Mouse (Mus musculus) ES-E14 (cell line): ENCODE results near the gene Itga2b. TPM values are rescaled to one million over a fixed set of nuclear protein-coding genes. Genes with fewer than 3 reads are reported as not detected.

Experiments used
- DNase-seq: peaks from one replicate; pipeline ENCODE4 v3.0.0-alpha.2; 2013; ENCODE audit warnings: low read depth, low spot score
- H3K27ac ChIP-seq: 2 replicates; pipeline ENCODE4 v1.5.1; 2012; ENCODE audit warnings: low read depth, mild to moderate bottlenecking, low read length, moderate library complexity, mixed read lengths; ENCODE audit not compliant: poor library complexity, insufficient read depth, severe bottlenecking
- H3K36me3 ChIP-seq: 2 replicates; pipeline ENCODE4 v1.6.1; 2012; ENCODE audit warnings: mild to moderate bottlenecking, low read length, moderate library complexity, mixed read lengths; ENCODE audit not compliant: control insufficient read depth, poor library complexity, insufficient read depth, severe bottlenecking
- H3K4me1 ChIP-seq, 2 experiments: fragments of 150-350 bp in 1 of 2; sonication (generic) in 1 of 2; 2 replicates each; pipeline ENCODE4 v1.6.1; 2012; ENCODE audit warnings: low read length in 2 of 2, mild to moderate bottlenecking in 1 of 2, mixed read lengths in 1 of 2; ENCODE audit not compliant: control insufficient read depth in 2 of 2, insufficient read depth in 2 of 2, poor library complexity in 1 of 2
- H3K4me3 ChIP-seq, 2 experiments: fragments of 150-350 bp in 1 of 2; sonication (generic) in 1 of 2; 2 replicates each; pipeline ENCODE4 v1.5.1; 2012; ENCODE audit warnings: low read length in 2 of 2, low read depth in 1 of 2, mild to moderate bottlenecking in 1 of 2, mixed read lengths in 1 of 2; ENCODE audit not compliant: insufficient read depth in 1 of 2, poor library complexity in 1 of 2, severe bottlenecking in 1 of 2
- H3K9ac ChIP-seq: 2 replicates; pipeline ENCODE4 v1.6.1; 2012; ENCODE audit warnings: low read depth, mild to moderate bottlenecking, low read length, mixed read lengths; ENCODE audit not compliant: poor library complexity, insufficient read depth, severe bottlenecking
- H3K9me3 ChIP-seq: fragments of 150-350 bp; sonication (generic); 2 replicates; pipeline ENCODE4 v1.6.1; 2012; ENCODE audit warnings: low read depth, mild to moderate bottlenecking, low read length; ENCODE audit not compliant: control insufficient read depth, insufficient read depth
- CHD2 ChIP-seq: IDR thresholded peaks from 2 replicates; pipeline ENCODE4 v1.6.1; 2014; ENCODE audit warnings: mild to moderate bottlenecking, low read depth, low read length, inconsistent platforms
- HCFC1 ChIP-seq: IDR thresholded peaks from 2 replicates; pipeline ENCODE4 v1.6.1; 2012; ENCODE audit warnings: low read length, inconsistent platforms, borderline replicate concordance; ENCODE audit not compliant: insufficient read depth
- MAFK ChIP-seq: IDR thresholded peaks from 2 replicates; pipeline ENCODE4 v1.6.1; 2014; ENCODE audit warnings: mild to moderate bottlenecking, low read depth, low read length, inconsistent platforms; ENCODE audit not compliant: insufficient read depth
- ZC3H11A ChIP-seq: IDR thresholded peaks from 2 replicates; pipeline ENCODE4 v1.6.1; 2012; ENCODE audit warnings: low read depth, mild to moderate bottlenecking, inconsistent platforms, low read length, borderline replicate concordance
- ZNF384 ChIP-seq: IDR thresholded peaks from 2 replicates; pipeline ENCODE4 v1.6.1; 2012; ENCODE audit warnings: low read depth, low read length, inconsistent platforms
- in situ Hi-C, 2 experiments: fragments of 600-800 bp; cut with MboI; formaldehyde crosslinking; loops; one replicate each; pipeline ENCODE4 v1.15.1; 2025; ENCODE audit warnings: low sequenced_read_pairs in 2 of 2, inconsistent platforms in 1 of 2; ENCODE audit not compliant: unreplicated experiment in 2 of 2
- total RNA-seq: library from RNA; depleted of rRNA; stranded (reverse); fragments of 300-350 nt; gene quantifications from 2 replicates; pipeline ENCODE4 v1.2.3, GENCODE M21; 2012; rRNA removed

Gene Itga2b
- total RNA-seq, 1 experiment = 6.6 TPM

DNA sequence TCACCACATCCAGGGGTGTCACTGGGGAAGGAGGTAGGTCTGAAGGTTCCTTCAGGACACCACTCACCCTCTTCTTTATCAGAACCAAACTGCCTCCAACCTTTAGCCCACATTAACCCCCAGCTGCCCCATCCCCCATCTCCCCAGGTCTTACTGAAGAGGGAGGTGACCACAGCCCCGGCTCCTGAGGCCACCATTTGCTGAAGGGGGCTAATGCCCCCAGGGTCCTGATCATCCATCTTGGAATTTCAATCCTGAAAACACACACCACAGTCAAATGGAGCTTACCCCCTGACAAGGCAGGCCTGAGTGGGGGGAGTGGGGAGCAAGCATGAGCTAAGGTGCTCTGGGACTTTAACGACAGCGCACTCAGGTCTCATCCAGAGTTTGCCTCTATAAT lies 63.5 kb downstream of the Itga2b start:
- in situ Hi-C loops = no loop called here
- peak overlapping the region; percentile 75 to 94 for H3K4me3 ChIP-seq
- peak overlapping the region; percentile 67; the same call in 1 of the 2 replicates for H3K27ac ChIP-seq
- no peak for DNase-seq
- peaks cover 42% of the 10 kb centered on the region for H3K36me3 ChIP-seq
- TF ChIP-seq HCFC1 (no peak), ZNF384 (no peak), MAFK (no peak), CHD2 (no peak), ZC3H11A (no peak)
- H3K9me3 ChIP-seq = no peaks in the 10 kb centered on the region
- peaks cover 0 to 16% of the 10 kb centered on the region in 2 experiments; a peak in 2 of 4 replicates for H3K4me1 ChIP-seq
- peak overlapping the region; percentile 79 for H3K9ac ChIP-seq

DNA sequence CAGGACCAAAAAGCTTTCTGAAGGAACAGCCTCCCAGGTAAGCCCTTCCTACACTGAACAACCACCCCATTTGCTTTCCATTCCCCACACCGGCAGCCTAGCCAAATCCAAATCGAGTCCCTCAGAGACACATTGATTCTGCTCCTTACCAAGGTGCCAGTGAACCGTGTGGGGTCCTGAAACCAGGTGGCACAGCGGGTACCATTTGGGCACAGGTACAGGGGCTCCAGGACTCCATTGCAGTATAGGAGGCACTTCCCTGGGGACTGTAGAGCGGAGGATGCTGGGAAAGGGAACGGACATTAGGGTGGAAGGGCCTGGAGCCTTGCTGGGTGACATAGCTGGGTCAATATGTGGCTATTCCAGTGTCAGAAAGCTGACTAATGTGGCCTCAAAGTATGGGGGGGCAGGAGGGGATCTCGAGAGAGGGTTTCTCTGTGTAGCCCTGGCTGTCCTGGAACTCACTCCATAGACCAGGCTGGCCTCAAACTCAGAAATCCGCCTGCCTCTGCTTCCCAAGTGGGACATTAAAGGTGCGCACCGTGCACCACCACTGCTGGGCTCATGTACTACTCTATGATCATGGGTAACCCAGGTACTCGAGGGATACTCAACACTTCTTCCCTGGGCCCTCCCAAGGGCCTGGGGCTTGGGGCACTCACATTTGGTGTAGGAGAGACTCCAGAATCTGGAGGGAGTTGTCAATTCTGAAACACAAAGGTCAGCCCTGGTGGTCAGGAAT lies 64.2 kb downstream of the Itga2b start:
- Histone ChIP-seq H3K27ac (0 out of 2 replicates have a peak overlapping the region, but pooled peaks have one; percentile 67), H3K9ac (peak overlapping the region; percentile 79)
- TF ChIP-seq ZC3H11A = no peak
- no peak for TF ChIP-seq HCFC1
- TF ChIP-seq ZNF384 = no peak
- no peak for TF ChIP-seq MAFK
- no peak for TF ChIP-seq CHD2

DNA sequence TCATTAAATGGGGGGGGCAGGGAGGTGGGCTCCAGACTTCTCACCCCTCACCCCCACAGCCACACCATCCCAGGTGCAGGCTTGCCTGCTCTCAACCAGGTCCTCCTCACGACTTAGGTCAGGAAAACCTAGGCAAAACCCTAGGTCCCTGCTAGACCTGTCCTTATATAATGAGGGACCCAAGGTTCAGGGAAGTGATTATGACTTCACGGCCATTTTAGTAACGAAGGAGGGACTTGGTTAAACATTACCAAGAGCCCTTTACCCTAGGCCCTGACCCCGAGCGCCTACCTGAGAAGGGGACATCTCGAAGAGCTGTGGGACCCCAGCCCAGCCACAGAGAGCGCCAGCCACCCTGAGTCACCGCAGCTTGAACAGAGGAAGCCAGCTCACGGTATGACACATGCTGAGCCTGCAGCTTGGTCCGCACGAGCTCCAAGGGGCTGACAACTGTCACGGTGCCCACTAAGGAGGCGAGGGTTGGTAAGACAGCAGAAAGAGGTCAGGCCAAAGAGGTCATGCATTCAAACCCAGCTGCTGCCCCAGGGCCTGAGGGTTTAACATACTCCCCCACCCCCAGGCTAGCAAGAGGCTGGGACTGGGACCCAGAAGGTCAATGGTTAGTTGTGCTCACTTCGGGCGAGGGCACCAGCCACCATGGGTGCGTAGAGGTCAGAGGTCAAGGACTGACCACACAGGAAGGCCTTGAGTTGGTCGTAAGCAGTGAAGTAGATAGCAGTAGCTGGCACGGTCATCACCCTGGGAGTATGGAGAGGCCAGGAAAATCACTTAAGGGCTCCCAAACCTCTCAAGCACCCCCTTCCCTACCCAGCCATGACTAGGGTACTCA lies 65.5 kb downstream of the Itga2b start:
- Histone ChIP-seq H3K4me1 (peaks cover 2 to 25% of the 10 kb centered on the region in 2 experiments; a peak in 2 of 4 replicates), H3K27ac (no peak overlapping the region), H3K9me3 (no peaks in the 10 kb centered on the region), H3K4me3 (no peak overlapping the region), H3K9ac (no peak overlapping the region; the same call in 1 of the 2 replicates), H3K36me3 (peaks cover 42% of the 10 kb centered on the region)
- no peak for TF ChIP-seq ZNF384
- no peak for TF ChIP-seq CHD2
- no peak for TF ChIP-seq MAFK
- TF ChIP-seq ZC3H11A = no peak
- no peak for TF ChIP-seq HCFC1
- in situ Hi-C loops = no loop called here
- no peak for DNase-seq

More for the DNA sequence above, 64.2 kb downstream of the Itga2b start:
- peaks cover 0 to 18% of the 10 kb centered on the region in 2 experiments; a peak in 2 of 4 replicates for H3K4me1 ChIP-seq
- peak overlapping the region; percentile 75 to 94 for H3K4me3 ChIP-seq
- no peaks in the 10 kb centered on the region for H3K9me3 ChIP-seq
- DNase-seq = no peak
- H3K36me3 ChIP-seq = peaks cover 42% of the 10 kb centered on the region
- in situ Hi-C loops = no loop called here

DNA sequence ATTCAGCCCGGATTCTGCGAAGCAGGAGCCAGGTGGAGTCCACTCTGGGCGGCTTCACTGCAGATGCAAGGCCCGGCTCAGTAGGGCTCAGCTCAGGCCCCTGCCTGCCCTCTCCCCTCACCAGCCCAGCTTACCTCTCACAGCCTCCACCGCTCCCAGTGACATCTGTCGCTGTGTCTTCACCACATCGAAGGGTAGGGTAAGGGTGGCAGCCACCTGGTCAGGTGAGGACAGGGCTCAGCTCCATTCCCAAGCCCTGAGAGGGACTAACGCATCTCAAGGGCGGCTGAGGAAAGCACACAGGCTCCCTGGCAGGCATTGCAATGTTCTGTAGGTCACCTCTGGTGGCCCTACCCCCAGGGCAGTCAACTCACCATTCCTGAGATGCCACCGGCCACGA lies 66.3 kb downstream of the Itga2b start:
- no peak for DNase-seq
- no peaks in the 10 kb centered on the region for H3K9me3 ChIP-seq
- no peak for TF ChIP-seq HCFC1
- TF ChIP-seq CHD2 = no peak
- TF ChIP-seq ZC3H11A = no peak
- no peak for TF ChIP-seq MAFK
- TF ChIP-seq ZNF384 = no peak
- H3K36me3 ChIP-seq = peaks cover 42% of the 10 kb centered on the region
- H3K4me3 ChIP-seq = no peak overlapping the region
- H3K4me1 ChIP-seq = peaks cover 2 to 24% of the 10 kb centered on the region in 2 experiments; a peak in 1 of 4 replicates
- no peak overlapping the region for H3K27ac ChIP-seq
- in situ Hi-C loops = no loop called here
- no peak overlapping the region for H3K9ac ChIP-seq

Other genes with a start within 250 kb of the Itga2b start
- 33.3 and 57.9 TPM in 2 replicates for gene Hdac5, start 240.0 kb downstream of the Itga2b start, total RNA-seq
- 17.3 and 17.8 TPM in 2 replicates for gene BC030867, start 221.2 kb downstream of the Itga2b start, total RNA-seq
- gene Asb16, start 201.4 kb downstream of the Itga2b start, total RNA-seq = 0.98 and 1.0 TPM in 2 replicates
- 33.0 and 37.2 TPM in 2 replicates for gene Tmub2, start 185.2 kb downstream of the Itga2b start, total RNA-seq
- gene Atxn7l3, start 173.5 kb downstream of the Itga2b start, total RNA-seq = 55.4 and 60.4 TPM in 2 replicates
- gene Ubtf, start 150.4 kb downstream of the Itga2b start, total RNA-seq = 138 and 155 TPM in 2 replicates
- 0.18 and 0.21 TPM in 2 replicates for gene Slc4a1, start 103.9 kb downstream of the Itga2b start, total RNA-seq
- 6.7 and 15.9 TPM in 2 replicates for gene Rundc3a, start 76.7 kb downstream of the Itga2b start, total RNA-seq
- gene Slc25a39, start 62.2 kb downstream of the Itga2b start, total RNA-seq = 152 and 175 TPM in 2 replicates
- 81.5 and 154 TPM in 2 replicates for gene Grn, start 39.8 kb downstream of the Itga2b start, total RNA-seq
- 6.7 and 13.1 TPM in 2 replicates for gene Fam171a2, start 22.4 kb downstream of the Itga2b start, total RNA-seq
- gene Gpatch8, start 86.3 kb upstream of the Itga2b start, total RNA-seq = 22.5 and 22.9 TPM in 2 replicates
- 5.2 and 7.5 TPM in 2 replicates for gene Gm11627, start 109.3 kb upstream of the Itga2b start, total RNA-seq
- 26.4 and 27.9 TPM in 2 replicates for gene Fzd2, start 134.3 kb upstream of the Itga2b start, total RNA-seq
- 9.0 and 9.8 TPM in 2 replicates for gene Meioc, start 193.6 kb upstream of the Itga2b start, total RNA-seq
- gene Ccdc43, start 227.7 kb upstream of the Itga2b start, total RNA-seq = 40.5 and 53.7 TPM in 2 replicates